Mouse (Mus musculus) fat pad, adult 2 months (tissue): ENCODE measurements around the gene Gm17660.
"Not testable (repeated sequence)": the region's sequence is repeated elsewhere in the genome, so short reads cannot be mapped to it uniquely, and the experiment has no call there.

Source experiments
- DNase-seq: peaks from one replicate; pipeline ENCODE4 v3.0.0-alpha.2; 2011; ENCODE audit warnings: low read depth, low spot score; ENCODE audit errors: extremely low read depth

Gene Gm17660

DNA sequence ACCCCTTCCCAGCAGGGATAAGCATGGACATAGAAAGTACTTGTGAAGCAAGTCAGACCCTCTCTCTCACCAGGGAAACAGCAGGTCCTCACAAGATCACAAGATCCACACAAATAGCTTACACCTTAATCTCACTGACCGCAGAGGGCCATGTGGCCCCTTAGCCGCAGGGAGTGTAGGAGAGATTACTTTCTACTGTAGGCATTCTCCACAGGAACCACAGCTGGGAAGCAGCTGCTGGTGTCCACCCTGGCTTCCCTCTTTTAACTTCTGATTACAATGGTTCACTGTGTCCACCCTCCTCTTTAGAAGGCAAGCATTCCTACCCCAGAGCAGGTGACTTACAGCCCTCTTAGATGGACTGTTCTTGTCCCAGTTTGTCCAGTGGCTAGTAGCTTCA is 33.7 kb downstream of the Gm17660 start:
- DNase-seq: no peak

DNA sequence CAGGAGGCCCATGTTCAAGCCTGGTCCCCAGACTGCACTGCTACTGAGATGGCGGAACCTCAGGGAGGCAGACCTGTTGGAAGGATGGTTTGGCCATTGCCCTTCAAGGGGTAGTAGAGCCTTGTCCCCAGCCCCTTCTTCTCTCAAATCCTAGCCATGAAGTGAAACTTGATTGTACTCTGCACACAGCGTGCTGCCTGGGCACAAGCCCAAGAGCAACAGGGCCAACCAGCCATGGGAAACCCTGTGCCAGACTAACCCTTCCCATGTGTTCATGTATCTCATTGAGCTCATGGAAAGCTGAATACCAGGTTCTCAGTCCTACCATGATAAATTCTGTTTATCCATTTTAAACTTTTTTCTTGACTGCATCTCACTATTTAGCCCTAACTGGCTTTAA is 34.5 kb downstream of the Gm17660 start:
- DNase-seq: no peak

DNA sequence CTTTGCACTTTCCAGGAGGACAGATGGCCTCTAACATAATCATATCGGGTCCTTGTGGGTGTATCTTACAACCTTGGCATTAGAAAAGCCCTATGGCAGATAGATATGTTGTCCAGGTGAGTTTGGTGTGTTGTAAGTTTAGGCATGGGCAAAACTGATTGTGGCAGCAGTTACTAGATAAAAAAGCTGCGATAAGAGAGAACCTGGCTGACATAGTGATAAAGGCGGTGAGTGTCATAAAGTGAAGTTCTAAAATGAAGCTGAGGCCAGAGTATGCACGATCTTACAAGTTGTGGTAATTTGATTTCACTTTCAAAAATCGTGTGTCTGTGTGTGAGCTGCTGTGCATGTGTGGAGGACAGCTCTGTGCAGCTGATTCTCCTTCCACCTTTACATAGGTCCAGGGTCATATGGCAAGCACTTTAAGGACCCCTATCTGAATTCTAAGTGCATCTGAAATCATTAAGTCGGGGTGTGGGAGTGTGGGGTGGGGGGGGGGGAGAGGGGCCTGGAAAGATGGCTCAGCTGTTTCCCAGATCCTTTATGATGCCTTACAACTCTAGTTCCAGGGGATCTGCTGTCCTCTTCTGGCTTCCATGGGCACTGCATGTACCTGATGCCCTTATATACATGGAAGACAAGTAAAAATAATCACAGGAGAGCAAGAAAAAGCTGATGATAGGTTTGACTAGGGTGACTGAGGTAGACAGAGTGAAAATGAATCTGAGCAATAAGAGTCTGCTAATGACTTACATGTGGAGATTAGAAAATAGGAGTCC is 38.1 kb downstream of the Gm17660 start:
- DNase-seq: no peak

DNA sequence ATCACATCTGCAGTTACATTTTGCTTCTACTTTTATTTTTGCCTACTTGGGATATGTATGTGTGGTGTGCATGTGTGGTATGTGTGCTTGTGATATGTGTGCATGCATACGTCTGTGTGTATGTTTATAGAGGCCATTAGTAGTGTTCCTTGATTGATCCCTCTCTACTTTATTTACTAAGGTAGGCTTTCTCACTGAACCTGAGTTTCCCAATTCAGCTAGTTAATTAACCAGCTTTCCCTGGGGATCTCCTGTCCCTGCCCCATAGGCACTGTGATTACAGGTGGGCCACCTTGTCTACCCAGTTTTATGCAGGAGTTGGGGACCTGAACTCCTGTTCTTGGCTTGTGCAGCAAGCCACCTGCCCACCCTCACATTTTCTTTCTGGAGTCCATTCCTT is 40.7 kb downstream of the Gm17660 start:
- no peak for DNase-seq

DNA sequence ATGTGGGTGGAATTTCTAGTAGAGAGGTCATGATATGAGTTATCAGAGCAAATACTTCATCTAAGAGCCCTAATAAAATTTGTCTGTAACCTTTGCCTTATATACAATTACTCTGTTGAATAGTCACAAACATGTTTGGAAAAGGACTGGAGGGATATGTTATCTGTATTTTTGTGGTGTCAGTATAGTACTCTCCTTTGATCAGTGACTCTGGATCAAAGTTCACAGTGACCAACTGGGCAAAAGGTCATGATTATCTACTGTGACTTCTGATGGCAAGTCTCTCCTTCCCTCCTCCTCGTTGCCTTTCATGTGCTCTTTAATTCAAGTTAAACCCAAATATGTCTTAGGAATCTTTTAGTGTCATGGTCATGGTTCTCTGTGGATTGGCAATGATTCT is 41.6 kb downstream of the Gm17660 start:
- DNase-seq: no peak

DNA sequence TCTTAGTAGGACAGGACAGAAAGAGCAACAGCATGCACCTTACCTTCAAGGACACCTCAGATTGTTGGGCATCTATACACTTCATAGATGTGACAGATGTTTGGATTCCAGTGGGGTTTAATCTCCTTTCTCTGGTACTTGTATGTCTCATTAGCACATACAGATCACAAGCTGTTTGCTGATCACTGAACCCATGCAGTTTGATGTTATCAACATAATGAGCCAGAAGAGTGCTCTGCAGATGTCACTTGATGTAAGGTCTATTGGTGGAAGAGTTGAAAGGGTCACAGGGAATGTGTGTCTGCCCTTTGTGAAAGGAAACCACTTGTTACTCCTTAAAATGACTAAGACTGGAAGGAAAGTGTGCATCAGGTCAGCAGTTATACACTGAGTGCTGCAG is 42.3 kb downstream of the Gm17660 start:
- DNase-seq: no peak

DNA sequence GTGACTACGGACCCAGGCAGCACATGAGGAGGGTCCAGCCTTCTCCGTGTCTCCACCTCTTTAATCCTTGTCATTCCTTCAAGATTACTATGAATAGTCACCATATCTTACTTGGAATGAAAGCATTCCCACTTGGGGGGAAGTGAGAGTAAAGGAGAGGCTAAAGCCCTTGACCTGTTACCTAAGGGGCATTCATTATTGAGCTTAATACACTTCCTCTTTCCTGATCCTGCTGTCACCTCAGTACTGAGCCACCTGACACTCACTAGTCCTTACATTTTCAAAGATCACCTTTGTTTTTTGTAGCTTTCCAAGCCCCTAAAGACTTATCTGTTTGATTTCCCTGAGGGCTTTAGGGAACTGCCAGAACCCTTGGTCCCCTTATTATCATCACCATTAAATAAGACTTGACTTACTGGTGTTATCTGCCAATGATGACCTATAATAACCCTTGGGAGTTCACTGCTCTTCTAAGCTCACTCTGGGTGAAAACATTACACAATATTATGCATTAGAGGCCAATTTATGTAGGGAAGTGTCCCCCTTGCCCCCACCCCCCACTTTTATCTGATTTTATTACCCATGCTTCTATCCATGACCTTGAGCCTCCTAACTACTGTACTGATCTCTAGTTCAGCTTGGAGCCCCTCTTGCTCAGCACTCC is 44.8 kb downstream of the Gm17660 start:
- no peak for DNase-seq

DNA sequence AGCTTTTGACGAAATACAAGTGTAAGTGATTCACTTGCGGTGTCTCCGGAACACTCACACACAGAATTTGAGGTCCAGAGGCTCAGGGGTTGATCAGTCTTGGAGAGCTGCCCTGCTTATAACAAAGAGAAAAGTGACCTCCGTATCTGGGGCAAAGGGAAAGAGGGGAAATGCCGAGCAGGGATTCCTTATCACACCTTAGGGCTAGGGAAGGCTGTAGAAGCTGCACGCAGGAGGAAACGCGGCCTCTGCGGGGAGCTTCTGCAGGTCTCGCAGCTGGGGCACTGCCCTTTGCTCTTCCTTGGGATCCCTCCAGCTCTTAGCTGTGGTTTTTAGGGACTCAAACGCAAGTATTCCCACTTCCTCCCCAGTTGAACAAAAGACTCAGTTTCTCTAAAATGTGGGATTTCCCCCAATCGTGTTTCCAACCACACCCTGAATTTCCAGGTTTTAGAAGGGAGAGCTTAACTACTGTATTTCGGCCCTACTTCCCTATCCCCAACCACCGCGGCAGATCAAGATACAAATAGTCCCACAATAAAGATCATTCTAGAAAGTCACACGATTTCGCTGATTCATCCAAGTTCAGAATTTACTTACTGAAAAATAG is 52.1 kb downstream of the Gm17660 start:
- no peak for DNase-seq

DNA sequence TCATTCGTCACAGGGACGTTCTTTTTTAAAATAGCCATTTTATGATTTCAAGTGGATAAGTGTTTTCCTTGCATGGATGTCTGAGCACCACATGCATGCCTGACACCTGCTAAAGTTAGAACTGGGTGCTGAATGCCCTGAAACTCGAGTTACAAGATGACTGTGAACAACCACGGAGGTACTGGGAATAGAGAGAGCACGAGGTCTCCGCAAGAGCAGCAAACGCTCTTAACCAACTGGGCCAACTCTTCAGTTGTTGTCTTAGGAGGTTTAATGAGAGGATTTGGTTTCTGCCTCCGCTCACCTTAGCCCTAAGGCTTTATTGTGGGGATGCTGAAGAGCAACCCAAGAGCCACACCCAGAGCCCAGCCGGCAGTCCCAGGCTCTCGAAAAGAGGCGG is 52.6 kb downstream of the Gm17660 start:
- no peak for DNase-seq

DNA sequence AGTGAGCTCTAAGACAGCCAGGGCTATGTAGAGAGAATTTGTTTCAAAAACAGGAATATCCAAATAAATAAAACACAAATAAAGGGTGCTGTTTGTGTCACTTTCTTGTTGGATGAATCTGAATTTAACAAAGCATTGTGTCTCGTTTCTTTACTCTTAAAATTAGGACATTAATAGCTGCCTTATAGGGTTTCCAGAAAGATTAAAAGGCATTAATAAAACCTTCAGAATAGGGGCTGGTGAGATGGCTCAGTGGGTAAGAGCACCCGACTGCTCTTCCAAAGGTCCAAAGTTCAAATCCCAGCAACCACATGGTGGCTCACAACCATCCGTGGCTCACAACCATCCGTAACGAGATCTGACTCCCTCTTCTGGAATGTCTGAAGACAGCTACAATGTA is 53.2 kb downstream of the Gm17660 start:
- DNase-seq: not testable (repeated sequence)

DNA sequence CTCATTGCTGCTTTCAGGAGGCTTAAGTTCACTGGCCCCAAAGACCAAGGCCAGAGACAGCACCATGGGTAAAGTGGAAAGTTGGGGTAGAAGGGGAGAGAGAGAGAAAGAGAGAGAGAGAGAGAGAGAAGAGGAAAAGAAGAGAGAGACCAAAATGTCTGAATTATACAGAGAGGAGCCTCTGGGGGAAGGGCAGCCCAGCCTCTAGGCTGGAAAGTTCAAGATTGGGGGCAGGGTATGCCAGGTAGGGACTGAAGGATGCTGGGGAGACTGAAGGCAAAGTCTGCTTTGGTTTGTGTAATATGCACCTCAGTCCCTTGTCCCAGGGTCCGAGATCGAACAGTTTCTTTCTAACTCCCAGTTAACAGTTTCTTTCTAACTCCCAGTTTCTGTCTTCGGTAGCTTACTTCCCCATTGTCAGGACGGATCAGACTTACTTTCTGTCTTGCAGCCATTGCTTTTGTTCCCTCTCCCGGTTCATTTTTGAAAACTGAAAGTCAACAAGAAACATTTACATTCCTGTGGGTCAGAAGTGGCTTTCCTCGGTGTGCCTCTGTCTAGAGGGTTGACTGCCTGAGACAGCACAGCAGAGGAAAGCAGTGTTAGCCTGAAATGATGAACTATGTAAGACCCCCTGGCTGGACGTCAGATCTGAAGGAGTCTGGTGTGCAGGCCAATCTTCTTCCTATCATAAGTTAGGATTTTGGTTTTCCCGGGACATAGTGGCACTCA is 54.0 kb downstream of the Gm17660 start:
- no peak for DNase-seq

DNA sequence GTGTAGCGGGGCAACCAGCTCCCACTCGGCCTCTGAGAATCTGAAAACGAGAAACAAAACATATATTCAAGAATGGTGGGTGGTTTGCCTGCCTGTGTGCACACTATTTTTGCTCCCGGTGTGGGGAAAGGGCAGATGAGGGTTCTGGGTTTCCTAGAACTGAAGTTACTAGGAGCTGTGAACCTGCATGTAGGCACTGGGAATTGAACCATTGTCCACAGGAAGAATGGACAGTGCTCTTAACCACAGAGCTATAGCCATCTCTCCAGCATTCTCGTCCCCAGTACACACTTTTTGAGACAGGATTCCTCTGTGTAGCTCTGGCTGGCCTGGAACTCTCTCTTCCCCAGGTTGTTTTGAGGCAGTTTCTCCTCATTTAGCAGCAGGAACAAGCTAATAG is 54.9 kb downstream of the Gm17660 start:
- no peak for DNase-seq

DNA sequence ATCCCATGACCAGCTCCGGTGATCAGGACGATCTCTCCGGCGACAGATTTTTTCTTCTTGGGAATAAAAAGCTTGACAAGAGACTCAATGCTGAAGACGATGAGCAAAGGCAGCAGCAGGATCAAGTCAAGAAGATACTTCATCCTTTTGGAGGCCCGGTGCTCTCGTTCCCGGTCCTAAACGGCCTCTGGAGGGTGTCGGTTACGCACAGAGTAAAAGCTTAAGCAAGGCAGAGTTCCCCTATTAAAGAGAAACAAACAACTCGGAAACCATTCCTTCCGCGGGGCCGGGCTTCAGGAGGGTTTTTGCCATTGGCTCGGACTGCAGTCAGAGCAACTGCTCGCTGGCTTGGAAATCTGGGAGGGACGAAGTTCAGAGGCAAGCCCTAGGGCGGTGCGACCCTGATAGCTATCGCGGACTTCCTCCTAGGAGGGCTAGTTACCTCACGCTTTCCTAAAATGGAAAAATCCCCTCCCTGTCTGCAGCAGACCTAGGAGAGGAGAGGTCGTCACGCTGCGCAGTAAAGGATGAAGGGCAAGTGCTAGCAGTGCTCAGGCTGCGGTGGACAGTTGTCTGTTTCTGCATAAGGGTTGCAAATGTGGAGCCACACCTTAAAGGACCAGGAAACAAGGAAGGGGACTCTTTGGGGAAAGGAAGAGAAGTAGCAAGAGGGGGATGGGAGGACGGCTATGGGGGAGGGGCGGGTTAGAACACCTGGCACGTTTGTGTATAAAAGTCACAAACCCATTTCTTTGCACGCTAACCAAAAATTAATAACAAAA is 55.6 kb downstream of the Gm17660 start, which contains the start of gene Hsd17b11:
Hsd17b11 (minus strand) TSS at position 323 of the 782 bp plus-strand sequence.
- no peak for DNase-seq
